Mouse (Mus musculus) gastrocnemius, adult 2 months (tissue): ENCODE results near the gene Agxt2. TPM values are rescaled to one million over a fixed set of nuclear protein-coding genes. Genes with fewer than 3 reads are reported as not detected.

Experiments used
- DNase-seq: peaks from one replicate; pipeline ENCODE4 v3.0.0; 2022
- H3K27ac ChIP-seq: fragments of 200-600 bp; 2 replicates; pipeline ENCODE4 v1.8.1; 2022; ENCODE audit warnings: mild to moderate bottlenecking
- H3K4me3 ChIP-seq: fragments of 200-600 bp; 2 replicates; pipeline ENCODE4 v1.8.1; 2022; ENCODE audit warnings: mild to moderate bottlenecking, moderate library complexity
- CTCF ChIP-seq: fragments of 200-600 bp; IDR thresholded peaks from 2 replicates; pipeline ENCODE4 v1.8.1; 2022; ENCODE audit warnings: antibody characterized with exemption, mild to moderate bottlenecking, moderate library complexity
- intact Hi-C: fragments of 180-260 bp; cut with DNase I; formaldehyde crosslinking; loops from one replicate; pipeline ENCODE4 v1.15.1; 2025
- total RNA-seq, 2 experiments: library from RNA; stranded (reverse); gene quantifications; 2 replicates each; pipeline ENCODE4 v1.2.3; 2021

Agxt2 gene
- total RNA-seq, 2 experiments from 2014 or later, result not detected

DNA sequence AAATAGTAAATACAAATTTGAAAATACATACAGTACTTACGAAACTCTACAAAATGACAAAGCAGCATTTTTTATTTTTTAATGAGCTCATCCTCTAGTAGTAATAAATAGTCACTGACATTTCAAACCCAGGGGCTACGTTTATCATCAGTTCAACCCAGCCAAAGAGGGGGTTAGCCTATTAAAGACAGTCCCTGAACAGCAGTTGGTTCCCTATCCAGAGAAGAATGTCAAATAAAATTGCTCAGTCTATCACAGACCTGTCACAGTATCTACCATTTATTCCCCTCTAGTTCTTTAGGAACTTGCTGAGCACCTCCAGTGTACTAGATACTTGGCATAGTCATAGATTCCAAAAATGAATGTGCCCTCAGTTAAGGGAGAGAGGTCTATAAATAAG, 28.9 kb downstream of the Agxt2 start:
- intact Hi-C loops, result no loop called here
- Histone ChIP-seq H3K27ac (no peak overlapping the region), H3K4me3 (no peak overlapping the region)
- no peak for TF ChIP-seq CTCF
- DNase-seq, result no peak

DNA sequence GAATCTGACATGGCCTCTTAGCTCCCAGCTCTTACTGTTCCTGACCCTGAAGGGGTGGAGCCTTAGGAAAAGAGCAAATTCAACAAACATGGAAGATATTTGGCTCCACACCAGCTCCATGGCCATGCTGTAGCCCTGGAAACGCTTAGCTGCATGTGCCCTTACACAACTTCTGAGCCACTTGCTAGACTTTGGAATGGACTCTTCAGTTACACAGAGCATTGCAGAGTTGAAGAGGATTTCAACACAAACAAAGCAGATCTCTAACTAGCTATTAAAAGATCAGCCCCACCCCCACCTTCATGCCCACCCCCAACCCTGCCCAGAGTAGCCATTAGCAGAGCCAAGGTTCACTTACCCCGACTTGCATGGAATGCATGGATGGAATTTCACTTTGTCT, 41.5 kb downstream of the Agxt2 start:
- intact Hi-C loops, result no loop called here
- no peak overlapping the region for H3K4me3 ChIP-seq
- DNase-seq, result no peak
- no peak for TF ChIP-seq CTCF
- H3K27ac ChIP-seq, result no peak overlapping the region

DNA sequence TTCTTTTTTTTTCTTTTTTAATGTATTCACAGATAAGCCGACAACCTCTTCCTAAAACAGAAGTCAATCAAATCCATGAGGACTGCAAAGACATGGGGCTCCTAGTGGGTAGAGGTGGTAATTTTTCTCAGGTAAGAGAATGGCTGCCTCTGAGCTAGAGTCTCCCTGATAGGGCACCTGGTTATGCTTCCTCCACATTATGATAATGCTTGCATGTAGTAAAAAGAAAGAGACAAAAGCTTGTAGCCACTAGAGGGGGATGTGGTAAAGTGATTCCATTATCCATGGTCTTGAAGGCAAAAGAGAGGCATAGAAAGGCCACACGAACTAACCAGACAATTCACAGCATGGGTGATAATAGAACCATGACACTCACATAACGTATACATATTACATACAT, 42.1 kb downstream of the Agxt2 start:
- Histone ChIP-seq H3K27ac (no peak overlapping the region), H3K4me3 (no peak overlapping the region)
- peak; percentile 23; the same call in 1 of the 2 replicates for TF ChIP-seq CTCF
- intact Hi-C loops, result no loop called here
- no peak for DNase-seq

DNA sequence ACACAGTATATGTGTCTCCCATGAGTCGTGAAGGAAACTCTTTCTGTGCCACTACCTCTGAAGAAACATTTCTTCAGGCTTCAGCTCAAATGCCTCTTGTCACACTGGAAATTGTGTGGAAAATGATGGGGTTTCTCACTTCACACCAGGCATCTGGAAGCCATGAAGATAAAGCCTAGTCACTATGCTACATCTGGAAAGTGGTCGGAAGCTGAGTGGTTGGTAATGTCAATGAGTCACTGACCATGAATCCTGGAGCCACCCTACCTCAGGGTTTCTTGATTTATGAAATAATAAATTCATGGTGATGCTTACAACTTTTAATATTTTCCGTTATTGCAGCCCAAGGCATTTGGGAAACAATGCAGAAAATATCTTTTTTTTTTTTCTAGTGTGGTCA, 51.5 kb downstream of the Agxt2 start:
- intact Hi-C loops, result no loop called here

DNA sequence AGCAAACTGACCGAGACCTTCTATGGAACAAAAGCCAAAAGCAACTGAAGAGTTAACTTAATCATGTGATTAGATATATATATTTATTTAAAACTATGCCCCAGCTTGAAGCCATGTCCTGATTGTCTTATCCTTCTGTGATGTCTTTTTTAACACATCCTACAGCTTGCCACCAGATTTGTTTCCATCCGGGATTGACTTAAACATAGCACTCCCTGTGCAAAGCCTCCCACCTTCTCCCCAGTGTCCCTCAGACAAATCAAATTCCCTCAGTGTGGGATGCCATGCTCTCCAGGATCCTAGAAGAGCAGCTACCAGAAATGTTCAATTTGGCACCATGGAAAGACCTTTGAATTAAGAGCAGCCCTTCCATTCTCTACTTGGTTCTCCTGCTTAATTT, 52.5 kb downstream of the Agxt2 start:
- intact Hi-C loops, result no loop called here
- Histone ChIP-seq H3K27ac (no peak overlapping the region), H3K4me3 (no peak overlapping the region)
- no peak for DNase-seq
- TF ChIP-seq CTCF, result no peak

More for the DNA sequence above, 51.5 kb downstream of the Agxt2 start:
- Histone ChIP-seq H3K4me3 (no peak overlapping the region), H3K27ac (no peak overlapping the region)
- no peak for TF ChIP-seq CTCF
- DNase-seq, result no peak

DNA sequence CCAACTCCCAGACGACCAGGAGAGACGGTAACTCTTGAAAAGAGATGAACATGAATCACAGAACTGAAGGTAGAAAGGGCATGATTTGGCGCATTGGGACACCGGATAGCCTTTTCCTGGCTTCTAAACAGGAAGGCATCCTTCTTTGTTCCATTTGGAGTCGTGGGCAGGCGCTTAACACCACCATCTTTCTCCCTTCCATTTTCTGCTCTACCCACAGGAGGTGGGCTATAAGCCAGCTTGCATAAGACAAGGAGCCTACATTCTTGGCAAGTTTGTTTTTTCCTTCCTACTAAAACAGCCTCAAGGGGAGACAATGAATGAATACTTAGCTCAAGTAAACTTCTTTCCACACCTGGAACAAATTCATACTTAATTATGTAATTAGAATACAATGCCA, 55.3 kb downstream of the Agxt2 start:
- Histone ChIP-seq H3K4me3 (no peak overlapping the region), H3K27ac (no peak overlapping the region)
- DNase-seq, result no peak
- TF ChIP-seq CTCF, result no peak
- intact Hi-C loops, result no loop called here

DNA sequence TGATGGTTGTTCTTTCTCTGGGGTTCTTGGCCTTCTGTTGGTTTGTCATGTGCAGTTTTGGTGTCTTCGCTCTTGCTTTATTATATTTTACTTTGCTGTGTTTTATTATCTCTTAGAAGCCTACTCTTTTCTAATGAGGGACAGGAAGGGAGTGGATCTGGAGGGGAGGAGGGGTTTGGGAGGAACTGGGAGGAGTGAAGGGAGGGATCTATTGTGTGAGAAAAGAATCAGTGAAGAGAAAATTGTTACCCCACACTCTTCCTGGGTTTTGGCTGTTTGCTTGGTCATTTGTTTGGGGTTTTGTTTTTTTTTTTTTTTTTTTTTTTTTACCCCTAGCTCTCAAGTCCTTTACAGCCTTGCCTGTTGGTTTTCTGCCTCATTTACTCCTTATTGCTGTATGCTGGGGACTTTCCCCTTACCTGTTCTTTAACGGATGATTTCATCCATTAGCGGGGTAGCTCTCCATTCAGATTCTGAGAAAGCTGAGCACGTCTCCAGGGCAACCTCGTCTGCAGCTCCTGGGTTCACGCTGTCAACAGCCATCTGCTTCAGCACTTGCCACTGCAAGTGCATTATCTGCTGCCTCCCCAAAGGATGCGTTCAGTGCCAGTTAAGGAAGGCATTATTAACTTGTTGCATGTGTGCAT, 62.9 kb downstream of the Agxt2 start:
- no peak overlapping the region for H3K4me3 ChIP-seq
- intact Hi-C loops, result no loop called here
- no peak overlapping the region for H3K27ac ChIP-seq
- no peak for DNase-seq
- TF ChIP-seq CTCF, result no peak

DNA sequence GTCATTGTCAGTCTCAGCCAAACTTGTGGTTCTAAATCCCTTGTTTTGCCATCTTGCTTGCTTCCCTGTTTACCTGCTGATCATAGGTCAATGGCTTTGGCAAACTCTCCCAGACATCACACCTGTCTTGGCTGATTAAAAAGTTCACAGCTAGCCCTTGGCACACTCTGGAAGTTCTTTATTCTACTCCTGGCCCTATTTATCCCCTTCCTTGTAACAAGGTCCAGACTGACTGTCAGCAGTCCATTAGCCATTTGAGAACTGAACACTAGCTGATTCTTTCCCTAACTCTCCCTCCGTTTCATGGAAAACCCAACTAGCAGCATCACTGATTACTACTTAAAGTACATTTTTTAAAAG, 63.4 kb downstream of the Agxt2 start:
- TF ChIP-seq CTCF, result no peak
- intact Hi-C loops, result no loop called here
- H3K4me3 ChIP-seq, result no peak overlapping the region

DNA sequence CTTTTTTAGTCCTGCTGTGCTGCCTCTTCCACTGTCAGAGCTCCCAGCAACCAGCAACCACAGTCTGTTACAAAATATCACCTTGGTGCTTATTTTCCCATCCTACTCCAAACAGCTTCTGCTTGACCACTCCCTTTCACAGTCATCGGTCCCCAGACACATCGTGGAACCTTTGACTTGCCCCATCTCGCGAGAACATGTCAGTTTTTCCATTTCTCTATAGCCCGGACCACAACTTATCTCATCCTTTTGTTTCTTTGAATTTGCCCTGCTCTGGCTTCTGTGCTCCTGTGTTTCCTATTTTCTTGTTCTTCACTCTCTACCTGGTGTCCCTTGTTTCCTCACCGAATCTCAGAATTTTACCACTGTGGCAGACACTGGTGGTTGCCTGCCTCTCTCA, 67.8 kb downstream of the Agxt2 start:
- no peak overlapping the region for H3K27ac ChIP-seq
- no peak overlapping the region for H3K4me3 ChIP-seq
- no peak for DNase-seq
- intact Hi-C loops, result no loop called here
- TF ChIP-seq CTCF, result no peak

More for the DNA sequence above, 63.4 kb downstream of the Agxt2 start:
- no peak overlapping the region for H3K27ac ChIP-seq
- no peak for DNase-seq

DNA sequence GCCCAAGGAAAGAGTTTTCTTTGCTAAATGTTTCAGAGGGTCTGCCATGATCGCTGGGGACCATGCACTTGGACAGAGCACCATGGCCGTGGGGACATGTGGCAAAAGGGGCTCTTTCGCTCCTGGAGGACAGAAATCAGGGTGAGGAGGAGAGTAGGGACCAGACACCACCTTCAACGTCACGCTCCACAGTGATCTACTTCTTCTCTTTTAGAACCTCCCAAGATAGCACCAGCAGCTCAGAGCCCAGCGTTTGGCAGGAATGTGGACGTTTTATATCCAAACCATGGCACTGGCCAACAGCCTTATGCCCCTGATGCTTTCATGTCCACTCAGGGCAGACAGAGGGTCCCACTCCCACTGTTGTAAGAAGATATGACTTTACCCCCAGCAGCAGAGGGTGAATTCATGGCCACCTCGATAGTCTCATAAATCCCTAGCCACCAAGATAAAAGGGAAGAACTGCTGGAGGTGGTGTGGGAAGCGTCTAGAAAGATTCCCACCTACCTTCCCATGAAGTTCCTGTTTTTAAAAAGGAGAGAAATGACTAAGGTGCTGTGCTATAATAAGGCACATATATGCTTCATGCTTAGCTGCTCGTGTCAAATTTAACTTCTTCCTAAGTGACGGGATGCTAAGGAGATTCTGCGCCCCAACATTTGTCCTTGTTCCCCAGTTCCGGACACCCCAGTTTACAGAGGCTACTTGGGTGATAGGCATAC, 68.4 kb downstream of the Agxt2 start:
- intact Hi-C loops, result no loop called here

DNA sequence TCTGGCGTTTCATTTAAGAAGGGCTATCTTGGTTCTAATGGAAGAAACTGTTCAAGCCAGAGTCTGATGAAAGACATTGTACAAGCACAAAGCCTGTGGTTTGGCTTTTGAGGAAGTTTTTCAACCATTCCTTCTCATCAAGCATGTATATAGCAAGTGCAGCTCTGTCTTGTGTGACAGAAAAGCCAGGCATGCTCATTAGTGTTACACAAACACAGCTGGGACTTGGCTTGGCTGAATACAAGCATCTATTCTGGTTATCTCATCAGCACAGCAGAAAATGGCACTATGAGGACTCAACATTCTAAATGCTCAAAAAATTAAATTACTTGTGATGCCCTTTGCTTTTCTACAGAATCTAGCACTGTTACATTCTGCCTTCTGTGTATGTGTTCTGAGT, 78.6 kb downstream of the Agxt2 start:
- intact Hi-C loops, result no loop called here
- TF ChIP-seq CTCF, result no peak
- no peak overlapping the region for H3K4me3 ChIP-seq
- no peak overlapping the region for H3K27ac ChIP-seq
- DNase-seq, result no peak

More for the DNA sequence above, 68.4 kb downstream of the Agxt2 start:
- DNase-seq, result no peak
- H3K4me3 ChIP-seq, result no peak overlapping the region
- no peak for TF ChIP-seq CTCF
- no peak overlapping the region for H3K27ac ChIP-seq

DNA sequence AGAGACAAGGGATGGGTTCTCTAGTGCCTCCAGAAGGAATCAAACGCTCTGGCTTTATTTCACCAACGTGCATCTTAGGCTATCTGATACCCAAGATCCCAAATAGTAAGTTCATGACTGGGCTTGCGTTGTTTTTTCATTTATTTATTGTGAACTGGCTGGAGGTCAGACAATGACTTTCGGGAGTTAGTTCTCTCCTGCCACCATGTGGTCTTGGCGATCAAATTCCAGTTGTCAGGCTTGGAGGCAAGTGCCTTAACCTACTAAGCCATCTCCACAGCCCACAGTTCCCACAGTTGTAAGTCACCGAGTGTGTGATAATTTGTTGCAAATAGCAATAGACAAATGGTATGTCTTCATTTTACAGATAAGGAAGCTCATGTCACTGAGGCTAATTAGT, 81.6 kb downstream of the Agxt2 start:
- no peak overlapping the region for H3K4me3 ChIP-seq
- H3K27ac ChIP-seq, result no peak overlapping the region
- TF ChIP-seq CTCF, result peak; percentile 15; the same call in 1 of the 2 replicates
- intact Hi-C loops, result no loop called here
- DNase-seq, result no peak

DNA sequence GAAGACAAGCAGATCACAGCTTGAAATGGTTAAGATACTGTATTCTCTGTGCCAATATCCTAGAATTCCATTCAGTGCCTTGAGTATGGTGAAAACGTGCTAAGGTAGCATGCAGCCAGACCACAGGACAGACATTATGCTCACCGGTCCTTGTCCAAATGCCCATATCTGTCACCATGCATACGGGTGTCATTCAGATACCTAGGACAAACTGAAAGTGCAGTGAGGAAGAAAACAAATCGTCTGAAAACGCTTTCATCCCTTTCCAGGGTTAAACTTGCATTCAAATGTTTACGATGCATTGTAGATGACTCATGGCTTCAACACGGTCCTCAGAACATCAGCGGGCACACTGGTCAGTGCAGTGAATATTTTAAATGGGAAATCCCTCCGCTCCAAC, 83.2 kb downstream of the Agxt2 start:
- DNase-seq, result no peak
- TF ChIP-seq CTCF, result no peak
- no peak overlapping the region for H3K4me3 ChIP-seq
- intact Hi-C loops, result no loop called here
- H3K27ac ChIP-seq, result no peak overlapping the region

DNA sequence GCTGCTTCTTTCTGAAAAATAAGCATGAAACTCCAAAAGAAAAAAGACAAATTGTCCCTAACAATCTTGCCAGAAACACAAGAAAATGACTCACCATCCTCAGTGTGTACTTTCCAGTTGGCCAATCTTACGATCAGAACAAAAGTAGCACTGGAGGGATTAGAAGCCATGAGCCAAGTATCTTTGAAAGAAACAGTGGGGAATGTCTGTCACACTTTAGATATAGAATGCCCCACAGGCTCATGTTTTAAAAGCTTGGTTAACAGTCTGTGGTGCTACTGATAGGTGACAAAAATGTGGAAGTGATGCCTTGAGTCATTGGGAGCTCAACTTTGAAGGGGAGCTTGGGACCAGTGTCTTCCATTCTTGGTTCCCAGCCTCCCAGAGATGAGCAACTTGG, 83.9 kb downstream of the Agxt2 start:
- Histone ChIP-seq H3K4me3 (no peak overlapping the region), H3K27ac (no peak overlapping the region)
- no peak for DNase-seq
- TF ChIP-seq CTCF, result no peak
- intact Hi-C loops, result no loop called here
